Mouse (Mus musculus) embryonic stem cell, embryonic (primary cell): ENCODE data around the gene Mbd5.

Experiments
- CTCF ChIA-PET, 4 experiments: fragments of 300-600 bp in 2 of 4; fragments of 350-600 bp in 2 of 4; sonication (Branson Sonifier 250); formaldehyde crosslinking; loops; one replicate each; lab custom pipeline; 2022; ENCODE audit warnings: inconsistent platforms in 2 of 4; lab: Charles Lee
- POLR2A ChIA-PET, 4 experiments: fragments of 300-600 bp in 2 of 4; fragments of 350-600 bp in 2 of 4; sonication (Branson Sonifier 250); formaldehyde crosslinking; loops; one replicate each; lab custom pipeline; 2022; ENCODE audit warnings: antibody characterized with exemption in 4 of 4, inconsistent platforms in 1 of 4; lab: Charles Lee

Mbd5 gene

DNA sequence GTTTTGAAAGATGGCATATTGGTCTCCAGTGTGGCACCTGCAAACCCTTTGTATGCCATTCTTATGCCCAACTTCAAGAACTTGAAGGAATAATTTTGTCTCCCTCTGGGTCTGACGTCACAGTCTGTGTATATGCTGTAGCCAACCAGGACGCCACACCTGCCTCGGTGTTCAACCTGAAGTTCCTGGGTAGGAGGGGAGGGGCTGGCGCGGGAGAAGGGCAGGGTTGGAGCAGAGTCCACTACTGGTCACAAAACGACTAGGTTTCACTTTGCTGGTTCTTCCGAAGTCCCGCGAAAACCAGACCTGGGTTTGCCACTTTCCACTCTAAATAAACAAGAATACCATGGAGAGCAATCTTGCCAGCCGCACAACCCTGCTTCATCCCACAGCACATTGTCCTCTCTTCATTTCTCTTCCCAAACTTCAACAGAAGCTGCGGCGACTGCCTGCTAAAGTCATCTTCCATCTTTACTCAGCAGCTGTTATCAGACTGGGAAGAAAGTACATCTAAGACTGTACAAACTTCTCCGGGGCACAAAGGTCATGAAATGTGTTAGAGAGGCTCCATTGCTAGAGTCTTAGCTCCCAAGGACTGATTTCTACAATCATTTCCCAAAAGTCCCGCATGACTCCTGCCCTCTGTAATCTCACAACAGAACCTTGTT is 417.7 kb downstream of the Mbd5 start:
- ChIA-PET CTCF (interaction anchor here in 1 of 4 experiments (0.6 kb wide), 1 partner anchor 355 kb away, joined by 3 read pairs; no protein-coding TSS in a partner anchor), POLR2A (interaction anchor here in 1 of 4 experiments (0.7 kb wide), 1 partner anchor 97 kb away, joined by 3 read pairs; no protein-coding TSS in a partner anchor)

DNA sequence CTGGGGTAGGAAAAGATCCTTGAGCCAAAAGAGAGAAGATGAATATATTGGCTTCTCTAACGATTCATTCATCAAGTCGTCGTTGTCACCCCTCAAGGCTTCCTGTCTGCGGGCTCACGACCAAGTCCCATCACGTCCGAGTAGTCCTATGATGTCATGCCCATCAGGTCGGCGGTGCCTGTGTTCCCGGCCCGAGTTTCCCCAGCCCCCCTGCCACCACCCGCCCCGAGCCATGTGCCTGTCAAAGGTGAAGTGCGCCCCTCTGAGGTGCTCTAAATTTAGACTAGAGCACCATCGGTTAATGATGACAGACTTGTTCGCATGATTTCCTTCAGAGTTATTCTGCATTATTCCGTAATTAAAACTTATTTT is 418.2 kb downstream of the Mbd5 start:
- ChIA-PET CTCF (interaction anchor here in 1 of 4 experiments (0.6 kb wide), 1 partner anchor 354 kb away, joined by 3 read pairs; no protein-coding TSS in a partner anchor), POLR2A (interaction anchor here in 1 of 4 experiments (1.6 kb wide), 1 partner anchor 9 kb away, joined by 4 read pairs; no protein-coding TSS in a partner anchor)

DNA sequence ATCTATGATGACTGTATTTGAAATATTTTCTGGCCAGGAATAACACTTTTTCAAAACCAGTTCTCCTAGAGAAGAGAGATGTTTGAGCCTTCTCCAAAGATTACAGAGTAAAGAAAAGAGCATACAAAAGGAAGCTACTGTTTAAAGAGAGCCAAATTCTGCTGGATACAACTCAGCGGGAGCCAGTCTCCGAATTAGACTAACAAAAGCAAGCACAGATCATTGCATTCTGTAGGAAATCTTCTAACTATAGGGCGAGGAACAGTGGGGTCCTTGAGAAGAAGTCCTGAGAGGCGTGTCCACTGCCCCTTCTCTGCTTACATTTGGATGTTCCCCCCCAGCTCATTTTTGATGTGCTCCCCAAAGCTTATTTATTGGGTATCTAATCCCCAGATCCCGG is 422.3 kb downstream of the Mbd5 start:
- CTCF ChIA-PET: interaction anchor here in 1 of 4 experiments (1.0 kb wide), 1 partner anchor 356 kb away, joined by 3 read pairs; no protein-coding TSS in a partner anchor

DNA sequence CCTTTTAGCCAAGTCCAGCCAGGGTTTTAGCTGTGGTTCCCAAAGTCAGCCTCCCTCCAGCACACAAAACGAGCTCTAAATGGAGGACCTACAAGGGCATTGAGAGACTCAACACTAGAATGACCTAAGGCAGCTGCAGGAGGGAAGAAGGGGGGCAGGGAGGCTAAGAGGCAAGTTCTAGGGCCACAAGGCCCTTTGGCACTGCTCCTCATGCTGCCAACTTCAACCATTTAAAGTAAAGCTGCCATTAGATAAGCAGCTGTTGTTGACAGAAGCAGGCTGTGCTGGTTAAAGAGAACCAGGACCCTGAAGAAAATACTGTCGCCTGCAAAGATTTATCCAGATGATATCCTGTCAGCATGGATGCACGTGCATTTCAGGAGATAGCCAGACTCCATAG is 423.3 kb downstream of the Mbd5 start:
- CTCF ChIA-PET: interaction anchor here in 2 of 4 experiments (0.6 to 0.7 kb wide), 2 partner anchors 9 to 10 kb away, joined by 3 read pairs; no protein-coding TSS in a partner anchor
- POLR2A ChIA-PET: interaction anchor here in 1 of 4 experiments (0.7 to 1.6 kb wide), 6 partner anchors 9 to 168 kb away, joined by 3 to 8 read pairs (median 3); no protein-coding TSS in a partner anchor

More for the DNA sequence above, 422.3 kb downstream of the Mbd5 start:
- POLR2A ChIA-PET: interaction anchor here in 2 of 4 experiments (0.8 to 1.6 kb wide), 3 partner anchors 11 to 83 kb away, joined by 4 to 8 read pairs (median 6); no protein-coding TSS in a partner anchor
